Mouse (Mus musculus) olfactory bulb, adult 2 months (tissue): ENCODE results near the gene Col5a2.

ENCODE experiments used
- CTCF ChIP-seq: fragments of 200-500 bp; IDR thresholded peaks from 2 replicates; pipeline ENCODE4 v1.5.1; 2012; ENCODE audit warnings: low read depth, mild to moderate bottlenecking, low read length, moderate library complexity; ENCODE audit not compliant: insufficient read depth
- POLR2A ChIP-seq: fragments of 200-500 bp; IDR thresholded peaks from 2 replicates; pipeline ENCODE4 v1.6.1; 2012; ENCODE audit warnings: mild to moderate bottlenecking, low read depth, low read length, moderate library complexity; ENCODE audit not compliant: insufficient read depth

- TF ChIP-seq POLR2A (no peak), CTCF (no peak)
Observed at GRCm38 (mm10) chr1:45381866-45382265, 121.2 kb downstream of the Col5a2 start.
